Mouse (Mus musculus): Measurements from ENCODE around the gene Eef1akmt4. TPM values are rescaled to one million over a fixed set of nuclear protein-coding genes. Genes with fewer than 3 reads are reported as not detected.

The Eef1akmt4 gene
- 33.4 and 38.8 TPM in 2 replicates for polyA plus RNA-seq (2016; fragmentation: Nextera tagmentation; extraction: Ambion mirVana)

DNA sequence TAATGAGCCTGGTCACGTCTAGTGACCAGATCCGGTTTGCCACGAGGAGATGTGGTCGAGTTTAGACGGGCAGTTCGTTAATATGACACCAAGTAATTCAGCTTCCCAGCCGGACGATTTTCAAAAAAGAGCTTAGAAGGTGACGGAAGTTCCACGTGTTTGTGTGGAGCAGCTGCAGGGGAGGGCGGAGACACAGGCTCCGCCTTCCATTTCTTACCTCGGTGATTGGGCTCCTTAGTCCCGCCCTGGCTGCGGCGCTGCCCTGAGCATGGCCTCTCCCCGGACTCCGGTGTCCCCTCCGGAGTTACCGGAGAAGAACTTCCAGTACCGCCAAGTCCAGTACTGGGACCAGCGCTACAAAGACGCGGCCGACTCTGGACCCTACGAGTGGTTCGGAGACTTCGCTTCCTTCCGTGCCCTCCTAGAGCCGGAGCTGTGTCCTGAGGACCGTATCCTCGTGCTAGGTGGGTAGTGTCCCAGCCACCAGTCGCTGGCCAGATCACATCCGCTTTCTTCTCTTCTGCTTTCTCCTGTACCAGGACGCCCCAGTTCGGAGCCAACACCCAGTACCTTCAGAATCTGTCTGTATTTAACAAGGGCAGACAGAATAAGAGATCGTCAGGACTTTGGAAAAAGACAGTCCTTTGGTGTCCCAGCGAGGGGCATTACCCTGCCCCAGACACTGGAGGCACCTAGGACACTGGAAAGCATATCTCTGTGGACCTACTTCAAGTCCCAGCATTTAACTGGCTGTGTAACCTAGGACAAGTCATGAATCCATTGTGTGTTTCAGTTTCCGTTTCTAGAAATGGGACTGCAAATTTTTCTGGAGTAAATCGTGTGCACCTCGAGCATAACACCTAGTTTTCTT is at the start of gene Eef1akmt4, which contains the start of the genes Gm49333 and Alg3:
Gene Eef1akmt4, plus strand, starts transcription at position 237 of the 871 bp plus-strand sequence.
Gene Gm49333, plus strand, starts transcription at position 254 of the 871 bp plus-strand sequence.
Gene Alg3, minus strand, starts transcription at position 379 of the 871 bp plus-strand sequence.
- peak; percentile 91 for DNase-seq (ENCODE audit: low spot score)
- 2% methylated on average over 41 of the region's 41 CpGs for WGBS
- H3K9me3 ChIP-seq = no peaks in the 10 kb centered on the region

DNA sequence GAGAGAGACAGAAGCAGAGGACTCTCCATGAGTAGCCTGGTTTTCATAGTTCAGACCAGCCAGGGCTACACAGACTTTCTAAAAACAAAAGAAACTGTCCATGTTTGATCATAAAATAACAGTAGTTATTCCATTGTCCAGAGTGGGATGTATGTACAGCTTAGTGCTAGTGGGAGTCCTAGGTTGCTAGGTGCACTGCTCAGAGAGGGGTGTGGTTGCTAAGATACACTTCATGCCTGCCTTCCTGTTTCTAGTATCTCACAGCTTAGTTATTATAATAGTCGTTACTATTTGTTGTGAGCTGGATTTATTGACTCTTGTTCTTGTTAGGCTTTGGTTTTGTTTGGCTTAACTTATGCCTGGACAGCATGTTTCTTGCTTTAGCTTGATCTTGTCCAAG is 46.3 kb upstream of the Eef1akmt4 start:
- Histone ChIP-seq H3K27me3 (ENCODE audit: insufficient read depth, poor library complexity, severe bottlenecking) (no peaks in the 10 kb centered on the region), H3K36me3 (peaks cover 34% of the 10 kb centered on the region), H3K4me3 (no peak overlapping the region), H3K9me3 (no peaks in the 10 kb centered on the region), H3K4me1 (replicated peaks) (no peaks in the 10 kb centered on the region), H3K27ac (no peak overlapping the region)
- 63% methylated on average over 1 of the region's 1 CpGs for WGBS
- no peak for DNase-seq (ENCODE audit: low spot score)

More for the DNA sequence above, at the start of gene Eef1akmt4, which contains the start of the genes Gm49333 and Alg3:
- H3K27ac ChIP-seq = peak within 1 kb of the TSS; percentile 95
- H3K4me3 ChIP-seq = peak within 1 kb of the TSS; percentile 88
- peaks cover 37% of the 10 kb centered on the region for H3K36me3 ChIP-seq
- H3K27me3 ChIP-seq (ENCODE audit: insufficient read depth, poor library complexity, severe bottlenecking) = no peaks in the 10 kb centered on the region
- H3K4me1 ChIP-seq (replicated peaks) = peaks cover 27% of the 10 kb centered on the region

DNA sequence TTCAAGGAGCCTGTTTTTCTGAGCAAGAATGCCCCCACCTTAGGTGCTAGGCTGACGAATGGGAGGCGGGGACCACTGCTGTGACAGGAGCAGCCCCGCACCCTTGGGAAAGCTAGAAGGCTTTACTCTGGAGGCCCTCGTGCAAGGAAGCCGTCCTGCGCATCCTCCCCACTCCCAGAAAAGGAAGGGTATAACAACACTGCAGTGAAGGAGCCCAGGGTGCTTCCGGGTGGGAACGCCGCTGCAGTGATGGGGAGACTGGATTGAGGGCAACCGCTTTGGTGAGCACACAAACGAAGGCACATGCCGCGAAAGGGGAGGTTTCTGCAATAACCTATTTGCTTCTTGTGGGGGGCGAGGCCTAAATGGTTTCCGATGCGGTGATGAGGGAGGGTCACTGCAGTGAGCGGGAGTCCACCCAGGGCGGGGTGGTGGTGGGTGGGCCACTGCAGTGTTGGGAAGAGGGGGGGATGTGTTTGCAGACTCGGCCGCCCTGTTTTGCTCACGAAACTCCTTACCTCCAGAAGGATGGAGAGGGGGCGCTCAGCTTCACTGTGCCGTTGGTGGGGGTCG is 21.9 kb upstream of the Eef1akmt4 start, which contains the start of gene Vwa5b2:
Gene Vwa5b2, plus strand, starts transcription at position 106 of the 573 bp plus-strand sequence.
- peaks cover 67% of the 10 kb centered on the region for H3K27me3 ChIP-seq (ENCODE audit: insufficient read depth, poor library complexity, severe bottlenecking)
- no peaks in the 10 kb centered on the region for H3K36me3 ChIP-seq
- DNase-seq (ENCODE audit: low spot score) = no peak
- peak within 1 kb of the TSS; percentile 71 for H3K27ac ChIP-seq
- H3K4me1 ChIP-seq (replicated peaks) = peaks cover 26% of the 10 kb centered on the region
- H3K4me3 ChIP-seq = peak within 1 kb of the TSS; percentile 67
- WGBS = under 1% methylated on average over 24 of the region's 24 CpGs
- H3K9me3 ChIP-seq = no peaks in the 10 kb centered on the region

DNA sequence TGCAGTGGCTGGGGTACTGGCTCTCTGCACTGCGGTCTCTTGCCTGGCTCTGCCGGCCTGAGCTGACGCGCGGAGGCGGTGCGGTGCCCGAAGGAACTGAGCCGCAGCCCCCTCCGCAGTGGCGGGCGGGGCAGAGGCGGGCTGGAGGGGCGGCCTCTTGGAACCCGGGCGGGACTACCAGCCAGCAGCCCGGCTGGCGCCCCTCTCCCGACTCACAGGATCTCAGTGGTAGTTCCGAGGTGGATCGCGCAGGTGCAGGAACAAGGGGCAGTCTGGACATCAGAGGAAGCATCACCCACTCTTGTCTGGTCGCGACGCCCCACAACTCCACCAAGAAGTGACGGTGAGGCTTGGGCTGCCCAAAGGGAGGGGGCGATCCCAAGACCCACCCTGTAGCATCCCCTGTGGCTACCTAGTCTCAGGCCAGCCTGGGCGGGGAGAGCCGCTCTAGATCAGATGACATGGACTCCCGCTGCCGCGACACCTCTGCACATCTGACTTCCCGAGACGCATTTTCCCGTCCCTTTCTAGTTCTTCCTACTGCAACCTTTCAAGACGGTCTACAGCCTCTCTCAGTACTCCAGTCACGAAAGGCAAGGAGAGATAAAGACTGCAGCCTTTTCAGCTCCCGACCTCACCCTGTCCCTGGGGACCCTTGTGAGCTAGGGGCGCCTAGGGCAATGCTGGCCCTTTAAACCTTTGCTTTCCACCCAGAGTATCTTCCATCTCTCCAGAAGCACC is 21.3 kb upstream of the Eef1akmt4 start:
- peak; percentile 61 for DNase-seq (ENCODE audit: low spot score)
- H3K27me3 ChIP-seq (ENCODE audit: insufficient read depth, poor library complexity, severe bottlenecking) = peaks cover 71% of the 10 kb centered on the region
- under 1% methylated on average over 39 of the region's 39 CpGs for WGBS
- H3K27ac ChIP-seq = peak overlapping the region; percentile 71
- peaks cover 26% of the 10 kb centered on the region for H3K4me1 ChIP-seq (replicated peaks)
- no peaks in the 10 kb centered on the region for H3K9me3 ChIP-seq
- no peaks in the 10 kb centered on the region for H3K36me3 ChIP-seq
- H3K4me3 ChIP-seq = peak overlapping the region; percentile 67

DNA sequence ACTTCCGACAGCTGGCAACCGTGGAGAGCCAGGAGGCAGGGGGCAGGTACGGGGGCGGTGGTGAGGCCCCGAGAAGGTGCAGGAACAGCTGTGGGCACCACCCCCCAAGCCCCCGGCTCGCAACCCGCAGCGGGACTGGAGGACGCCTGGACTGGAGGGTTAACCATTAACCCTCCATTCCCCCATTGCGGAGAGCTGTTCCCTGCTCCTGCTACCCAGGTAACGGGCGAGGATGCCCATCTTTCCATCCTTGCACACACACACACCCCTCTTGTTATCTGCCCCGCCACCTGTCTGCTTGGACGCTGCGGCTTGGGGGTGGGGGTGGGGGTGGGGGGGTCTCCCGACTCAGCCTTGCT is 20.7 kb upstream of the Eef1akmt4 start:
- no peak for DNase-seq (ENCODE audit: low spot score)
- Histone ChIP-seq H3K27ac (no peak overlapping the region), H3K4me1 (replicated peaks) (peaks cover 26% of the 10 kb centered on the region), H3K27me3 (ENCODE audit: insufficient read depth, poor library complexity, severe bottlenecking) (peaks cover 71% of the 10 kb centered on the region), H3K4me3 (peak overlapping the region; percentile 67), H3K36me3 (no peaks in the 10 kb centered on the region), H3K9me3 (no peaks in the 10 kb centered on the region)
- 2% methylated on average over 17 of the region's 17 CpGs for WGBS

DNA sequence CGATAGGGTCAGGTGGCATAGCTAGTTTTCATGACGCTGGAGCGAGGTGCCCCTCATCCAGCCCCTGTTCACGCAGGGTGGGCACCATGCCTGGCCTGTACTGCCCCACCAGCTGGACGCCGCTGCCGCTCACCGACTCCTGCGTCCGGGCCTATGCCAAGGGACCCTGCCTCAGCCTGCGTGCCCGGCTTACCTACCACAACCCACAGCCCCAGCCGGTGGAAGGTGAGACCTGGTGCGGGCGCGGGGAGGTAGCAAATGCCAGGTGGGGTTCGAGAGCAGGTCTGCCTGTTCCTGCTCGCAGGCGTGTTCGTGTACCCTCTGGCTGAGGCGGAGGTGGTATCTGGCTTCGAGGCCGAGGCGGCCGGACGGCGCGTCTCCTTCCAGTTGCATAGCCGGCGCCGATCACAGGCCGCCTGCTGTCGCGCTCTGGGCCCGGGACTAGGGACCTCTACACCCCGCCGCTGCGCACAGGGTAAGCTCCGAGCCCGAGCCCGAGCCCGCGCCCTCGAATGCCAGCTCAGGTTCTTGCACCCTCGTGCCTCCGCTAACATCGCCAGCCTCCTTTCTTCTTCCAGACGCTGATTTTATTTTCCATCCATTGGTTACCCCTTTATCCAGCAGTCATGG is 20.2 kb upstream of the Eef1akmt4 start:
- H3K4me1 ChIP-seq (replicated peaks) = peaks cover 26% of the 10 kb centered on the region
- no peaks in the 10 kb centered on the region for H3K36me3 ChIP-seq
- H3K27me3 ChIP-seq (ENCODE audit: insufficient read depth, poor library complexity, severe bottlenecking) = peaks cover 75% of the 10 kb centered on the region
- no peaks in the 10 kb centered on the region for H3K9me3 ChIP-seq
- peak; percentile 31 for DNase-seq (ENCODE audit: low spot score)
- H3K27ac ChIP-seq = no peak overlapping the region
- WGBS = 4% methylated on average over 48 of the region's 48 CpGs
- peak overlapping the region; percentile 67 for H3K4me3 ChIP-seq

DNA sequence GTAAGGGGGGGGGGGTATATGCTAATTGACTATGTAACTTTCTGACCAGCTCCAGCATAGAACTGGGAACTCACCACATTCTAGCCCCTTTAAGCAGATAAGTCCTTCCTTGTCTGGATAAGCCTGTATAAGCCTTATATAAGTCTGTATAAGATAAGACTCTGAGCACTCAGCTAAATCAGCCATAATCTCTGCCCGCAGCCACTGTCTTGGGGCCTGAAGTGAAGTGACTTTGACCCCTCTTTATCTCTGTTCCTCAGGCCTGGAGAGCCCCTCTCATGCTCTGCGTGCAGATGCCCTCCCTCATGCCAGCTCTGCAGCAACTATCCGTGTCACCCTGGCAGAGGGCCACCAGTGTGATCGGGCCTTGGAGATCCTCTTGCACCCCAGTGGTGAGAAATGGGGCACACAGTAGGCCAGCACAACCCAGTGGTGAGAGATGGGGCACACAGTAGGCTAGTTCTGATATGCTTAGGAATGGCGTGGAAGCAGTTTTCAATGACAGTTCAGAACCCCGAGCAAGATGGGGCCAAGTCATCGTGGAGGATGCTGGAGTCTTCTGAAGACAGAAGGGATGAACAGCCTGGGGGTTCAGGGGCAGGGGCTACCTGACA is 16.2 kb upstream of the Eef1akmt4 start:
- no peaks in the 10 kb centered on the region for H3K9me3 ChIP-seq
- H3K4me3 ChIP-seq = no peak overlapping the region
- peaks cover 52% of the 10 kb centered on the region for H3K27me3 ChIP-seq (ENCODE audit: insufficient read depth, poor library complexity, severe bottlenecking)
- 86% methylated on average over 7 of the region's 7 CpGs for WGBS
- H3K36me3 ChIP-seq = no peaks in the 10 kb centered on the region
- no peak for DNase-seq (ENCODE audit: low spot score)
- peaks cover 14% of the 10 kb centered on the region for H3K4me1 ChIP-seq (replicated peaks)
- H3K27ac ChIP-seq = no peak overlapping the region

DNA sequence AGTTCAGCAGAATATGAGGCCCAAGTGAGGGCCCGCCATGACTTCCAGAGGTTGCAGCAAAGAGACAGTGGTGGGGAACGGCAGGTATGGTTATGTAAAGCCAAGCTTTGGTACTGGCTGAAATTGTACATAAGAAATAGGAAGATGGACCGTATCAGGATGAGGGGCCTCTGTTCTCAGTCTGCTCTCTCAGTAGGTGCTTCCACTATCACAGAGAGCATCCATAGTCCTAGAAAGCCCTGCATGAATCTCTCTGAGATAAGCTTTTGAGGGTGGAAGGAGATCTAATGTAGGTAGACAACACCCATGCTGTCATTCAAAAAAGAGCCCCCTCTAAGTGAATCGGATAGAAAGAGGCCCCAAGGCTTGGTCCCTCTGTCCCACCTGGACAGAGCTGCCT is 15.7 kb upstream of the Eef1akmt4 start:
- Histone ChIP-seq H3K27me3 (ENCODE audit: insufficient read depth, poor library complexity, severe bottlenecking) (peaks cover 46% of the 10 kb centered on the region), H3K4me1 (replicated peaks) (peaks cover 8% of the 10 kb centered on the region), H3K9me3 (no peaks in the 10 kb centered on the region), H3K27ac (no peak overlapping the region), H3K36me3 (no peaks in the 10 kb centered on the region), H3K4me3 (no peak overlapping the region)
- WGBS = 88% methylated on average over 4 of the region's 4 CpGs
- DNase-seq (ENCODE audit: low spot score) = no peak

DNA sequence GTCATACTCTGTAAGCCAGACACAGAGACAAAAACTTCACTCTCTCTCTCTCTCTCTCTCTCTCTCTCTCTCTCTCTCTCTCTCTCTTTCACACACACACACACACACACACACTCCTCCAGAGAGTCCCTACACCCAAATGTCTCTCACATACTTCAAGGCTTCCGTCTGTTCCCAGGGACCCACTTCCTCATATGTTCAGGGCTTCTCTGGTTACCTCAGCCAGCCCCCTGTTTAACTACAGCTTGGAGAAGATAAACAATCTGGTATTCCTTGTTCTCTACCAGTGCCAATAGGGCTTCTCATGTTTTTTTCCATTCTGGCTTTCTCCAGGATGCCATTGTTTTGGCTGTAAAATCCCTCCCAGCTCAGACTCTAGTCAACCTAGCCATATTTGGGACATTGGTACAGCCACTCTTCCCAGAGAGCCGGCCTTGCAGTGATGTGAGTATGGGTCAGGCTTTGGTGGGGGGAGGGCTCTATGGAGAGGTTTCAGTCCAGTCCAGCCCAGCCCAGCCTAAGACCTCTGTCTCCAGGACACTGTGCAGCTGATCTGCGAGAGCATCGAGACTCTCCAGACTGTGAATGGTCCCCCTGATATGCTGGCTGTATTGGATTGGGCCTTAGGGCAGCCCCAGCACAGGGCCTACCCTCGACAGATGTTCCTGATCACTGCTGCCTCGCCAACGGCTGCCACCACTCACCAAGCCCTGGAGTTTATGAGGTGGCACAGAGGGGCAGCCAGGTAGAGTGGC is 14.5 kb upstream of the Eef1akmt4 start:
- Histone ChIP-seq H3K27me3 (ENCODE audit: insufficient read depth, poor library complexity, severe bottlenecking) (peaks cover 35% of the 10 kb centered on the region), H3K9me3 (no peaks in the 10 kb centered on the region), H3K36me3 (no peaks in the 10 kb centered on the region), H3K4me1 (replicated peaks) (no peaks in the 10 kb centered on the region), H3K4me3 (no peak overlapping the region), H3K27ac (no peak overlapping the region)
- no peak for DNase-seq (ENCODE audit: low spot score)
- WGBS = 76% methylated on average over 7 of the region's 7 CpGs

DNA sequence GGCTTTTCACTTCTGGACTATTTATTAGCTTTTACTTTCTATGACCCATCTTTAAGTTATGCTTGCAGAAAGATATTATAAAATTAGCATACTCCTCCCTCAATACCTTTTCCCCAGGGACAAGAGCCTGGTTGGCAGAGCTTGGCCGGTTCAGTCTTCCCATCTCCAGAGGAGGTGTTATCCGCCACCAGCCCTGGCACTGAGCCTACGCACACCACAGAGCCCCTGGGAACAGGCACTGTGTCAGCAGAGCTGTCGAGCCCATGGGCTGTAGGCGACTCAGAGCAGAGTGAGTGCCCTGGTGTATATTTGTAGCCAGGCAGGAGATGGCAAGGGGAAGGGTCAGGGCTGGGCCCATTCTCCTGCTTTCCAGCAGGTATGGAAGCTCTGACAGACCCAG is 10.9 kb upstream of the Eef1akmt4 start:
- no peaks in the 10 kb centered on the region for H3K4me1 ChIP-seq (replicated peaks)
- no peak overlapping the region for H3K27ac ChIP-seq
- H3K27me3 ChIP-seq (ENCODE audit: insufficient read depth, poor library complexity, severe bottlenecking) = peaks cover 5% of the 10 kb centered on the region; the same call in 1 of the 2 replicates
- 87% methylated on average over 5 of the region's 5 CpGs for WGBS
- DNase-seq (ENCODE audit: low spot score) = no peak
- no peaks in the 10 kb centered on the region for H3K9me3 ChIP-seq
- H3K4me3 ChIP-seq = no peak overlapping the region
- peaks cover 22% of the 10 kb centered on the region for H3K36me3 ChIP-seq

DNA sequence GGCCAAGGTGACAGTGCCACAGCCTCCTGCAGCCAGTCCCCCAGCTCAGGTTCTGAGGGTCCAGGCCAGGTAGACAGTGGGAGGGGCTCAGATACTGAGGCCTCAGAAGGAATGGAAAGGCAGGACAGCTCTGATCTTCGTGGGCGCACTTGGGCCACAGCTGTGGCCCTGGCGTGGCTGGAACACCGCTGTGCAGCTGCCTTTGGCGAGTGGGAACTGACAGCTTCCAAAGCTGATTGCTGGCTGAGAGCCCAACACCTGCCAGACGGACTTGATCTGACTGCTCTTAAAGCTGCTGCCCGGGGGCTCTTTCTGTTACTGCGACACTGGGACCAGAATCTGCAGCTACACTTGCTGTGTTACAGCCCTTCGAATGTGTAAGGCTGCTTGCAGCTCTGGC is 6.7 kb upstream of the Eef1akmt4 start:
- H3K36me3 ChIP-seq = peaks cover 59% of the 10 kb centered on the region
- DNase-seq (ENCODE audit: low spot score) = no peak

More for the DNA sequence above, 6.7 kb upstream of the Eef1akmt4 start:
- Histone ChIP-seq H3K4me1 (replicated peaks) (peaks cover 13% of the 10 kb centered on the region), H3K9me3 (no peaks in the 10 kb centered on the region), H3K27ac (no peak overlapping the region), H3K27me3 (ENCODE audit: insufficient read depth, poor library complexity, severe bottlenecking) (no peaks in the 10 kb centered on the region), H3K4me3 (no peak overlapping the region)
- 86% methylated on average over 9 of the region's 9 CpGs for WGBS
